Mouse (Mus musculus) kidney, adult 18-20 months (tissue): ENCODE data around the gene Senp1.
A peak's percentile ranks its signal among the peaks of the same experiment; 100 is the strongest.

Experiments used
- DNase-seq: peaks from one replicate; pipeline ENCODE4 v3.0.0; 2021

Senp1 gene

GRCm38 (mm10) chr15:98107230-98107629 lies 13.7 kb upstream of the Senp1 start:
- no peak for DNase-seq

GRCm38 (mm10) chr15:98106506-98106905 lies 13.0 kb upstream of the Senp1 start:
- no peak for DNase-seq

- no peak for DNase-seq
These were observed 8.9 kb upstream of the Senp1 start for GRCm38 (mm10) chr15:98102401-98102800.

- DNase-seq = no peak
These were observed 5.0 kb upstream of the Senp1 start for GRCm38 (mm10) chr15:98098519-98098918.

GRCm38 (mm10) chr15:98096957-98097356 lies 3.4 kb upstream of the Senp1 start:
- no peak for DNase-seq

GRCm38 (mm10) chr15:98094905-98095304 lies 1.4 kb upstream of the Senp1 start:
- DNase-seq = no peak

- no peak for DNase-seq
These were observed 998 bp downstream of the Senp1 start, which contains the start of gene Pfkm for GRCm38 (mm10) chr15:98092372-98093120. TSS of gene Pfkm (plus strand) at chr15:98092589.

GRCm38 (mm10) chr15:98091841-98092240 lies 1.7 kb downstream of the Senp1 start:
- DNase-seq = no peak

GRCm38 (mm10) chr15:98089421-98090183 lies 3.9 kb downstream of the Senp1 start:
- DNase-seq = peak; percentile 27

- DNase-seq = no peak
These were observed 4.7 kb downstream of the Senp1 start for GRCm38 (mm10) chr15:98088889-98089288.

GRCm38 (mm10) chr15:98076901-98077300 lies 16.6 kb downstream of the Senp1 start:
- no peak for DNase-seq

- no peak for DNase-seq
These were observed 18.5 kb downstream of the Senp1 start for GRCm38 (mm10) chr15:98075034-98075433.

GRCm38 (mm10) chr15:98074521-98074920 lies 19.0 kb downstream of the Senp1 start:
- DNase-seq = no peak

- no peak for DNase-seq
These were observed 23.2 kb downstream of the Senp1 start for GRCm38 (mm10) chr15:98070376-98070775.

GRCm38 (mm10) chr15:98069566-98070245 lies 23.8 kb downstream of the Senp1 start:
- DNase-seq = no peak

GRCm38 (mm10) chr15:98068506-98068905 lies 25.0 kb downstream of the Senp1 start:
- DNase-seq = no peak

- no peak for DNase-seq
These were observed 26.1 kb downstream of the Senp1 start for GRCm38 (mm10) chr15:98067492-98067891.

GRCm38 (mm10) chr15:98066602-98067001 lies 26.9 kb downstream of the Senp1 start:
- DNase-seq = no peak

GRCm38 (mm10) chr15:98065881-98066280 lies 27.7 kb downstream of the Senp1 start:
- no peak for DNase-seq

- peak; percentile 8 for DNase-seq
These were observed 38.3 kb downstream of the Senp1 start for GRCm38 (mm10) chr15:98055246-98055645.

GRCm38 (mm10) chr15:98051685-98052084 lies 41.9 kb downstream of the Senp1 start:
- no peak for DNase-seq

- no peak for DNase-seq
These were observed 44.4 kb downstream of the Senp1 start for GRCm38 (mm10) chr15:98048918-98049700.

- DNase-seq = no peak
These were observed 49.2 kb downstream of the Senp1 start for GRCm38 (mm10) chr15:98044387-98044786.
